Mouse (Mus musculus): ENCODE data around the gene Cbx5.

DNA sequence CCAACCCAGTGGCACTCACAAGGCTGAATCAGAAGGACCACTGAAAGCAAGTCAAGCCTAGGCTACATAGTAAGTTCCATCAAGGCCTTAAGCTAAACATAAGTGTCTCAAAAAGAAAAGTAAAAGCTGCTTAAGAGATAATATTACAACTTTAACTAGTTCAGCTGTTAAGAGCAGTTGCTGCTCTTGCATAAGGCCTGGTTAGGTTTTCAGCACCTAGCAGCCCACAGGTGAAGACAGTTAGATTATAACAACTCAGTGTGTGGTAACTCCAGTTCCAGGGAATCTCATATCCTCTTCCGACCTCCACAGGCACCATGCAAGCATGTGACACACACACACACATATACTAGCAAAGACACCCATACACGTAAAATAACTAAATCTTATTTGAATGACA is 12.0 kb downstream of the Cbx5 start:
- no peak for TF ChIP-seq POLR2A (IDR thresholded peaks at IDR 0.05; ENCODE audit: low read depth, low read length)
- TF ChIP-seq CTCF (IDR thresholded peaks at IDR 0.05; ENCODE audit: borderline replicate concordance, insufficient read depth, low read length), result no peak
